Comparison of ENCODE assay signal across 21 mouse cellular contexts in the genomic region with DNA sequence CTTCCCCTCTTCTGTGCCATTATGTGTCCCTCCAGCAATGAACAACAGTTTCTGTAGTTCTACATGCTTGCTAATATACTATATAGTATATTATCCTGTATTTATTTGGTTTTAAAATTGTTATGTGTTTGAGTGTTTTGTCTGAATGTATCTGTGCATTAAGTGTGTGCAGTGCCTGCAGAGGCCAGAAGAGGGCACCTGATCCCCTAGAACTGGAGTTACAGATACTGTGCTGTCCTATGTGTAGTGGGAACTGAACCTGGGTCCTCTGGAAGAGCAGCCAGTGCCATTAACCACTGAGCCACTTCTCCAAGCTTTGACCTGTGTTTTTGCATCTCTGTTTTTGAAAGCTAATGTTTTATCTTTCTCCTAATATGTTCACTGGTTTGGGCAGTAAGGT. TPM values are rescaled to one million over a fixed set of nuclear protein-coding genes. Genes with fewer than 3 reads are reported as not detected.
DNase-seq lines count a peak whose midpoint lies in the region; ATAC-seq and TF ChIP-seq lines count a peak whose summit lies in the region.
"Had no signal": no experiment of that assay in that cellular context is flagged by ENCODE, and none has a peak within 500 bp of the region (broad histone marks: within the 10 kb centered on the region; RNA-seq: fewer than 3 reads in every experiment).

No protein-coding gene starts in this region.

- no peak overlapping the region for H3K4me3 ChIP-seq in kidney, adult 2 months (ENCODE audit: insufficient read depth, low read depth, low read length)
- H3K4me3 ChIP-seq in kidney, embryonic 14.5 days (ENCODE audit: low read length) = no peak overlapping the region
- H3K4me3 ChIP-seq in midbrain, postnatal 0 days (ENCODE audit: low read depth, low read length) = no peak overlapping the region
- H3K4me3 ChIP-seq in midbrain, embryonic 13.5 days (replicated peaks) = no peak overlapping the region
- H3K4me3 ChIP-seq in hindbrain, embryonic 16.5 days (ENCODE audit: low read length) = no peak overlapping the region
- H3K4me3 ChIP-seq: embryonic facial prominence, embryonic 13.5 days; forebrain, embryonic 13.5 days; limb, embryonic 13.5 days; neural tube, embryonic 12.5 days; stomach, embryonic 15.5 days had no signal

- no peaks in the 10 kb centered on the region for H3K36me3 ChIP-seq in kidney, adult 2 months (ENCODE audit: control insufficient read depth, insufficient read depth, low read length)
- H3K36me3 ChIP-seq in kidney, embryonic 14.5 days (ENCODE audit: control insufficient read depth, insufficient read depth, low read length) = no peaks in the 10 kb centered on the region
- H3K36me3 ChIP-seq in midbrain, postnatal 0 days (ENCODE audit: insufficient read depth, low read length) = no peaks in the 10 kb centered on the region
- H3K36me3 ChIP-seq in midbrain, embryonic 13.5 days = no peaks in the 10 kb centered on the region
- no peaks in the 10 kb centered on the region for H3K36me3 ChIP-seq in hindbrain, embryonic 16.5 days (ENCODE audit: control insufficient read depth, insufficient read depth, low read length)
- H3K36me3 ChIP-seq: embryonic facial prominence, embryonic 13.5 days; limb, embryonic 13.5 days; neural tube, embryonic 12.5 days; stomach, embryonic 15.5 days had no signal

- no peak overlapping the region for H3K9ac ChIP-seq in kidney, embryonic 14.5 days (ENCODE audit: low read depth, low read length)
- H3K9ac ChIP-seq in midbrain, postnatal 0 days (replicated peaks; ENCODE audit: low read length, poor library complexity, severe bottlenecking) = no peak overlapping the region
- no peak overlapping the region for H3K9ac ChIP-seq in midbrain, embryonic 13.5 days (replicated peaks)
- no peak overlapping the region for H3K9ac ChIP-seq in hindbrain, embryonic 16.5 days (ENCODE audit: low read depth, low read length)
- H3K9ac ChIP-seq: embryonic facial prominence, embryonic 13.5 days; forebrain, embryonic 13.5 days; limb, embryonic 13.5 days; neural tube, embryonic 12.5 days; stomach, embryonic 15.5 days had no signal

- H3K4me2 ChIP-seq in kidney, embryonic 14.5 days (replicated peaks; ENCODE audit: low read depth, low read length) = no peak overlapping the region
- H3K4me2 ChIP-seq in midbrain, postnatal 0 days (ENCODE audit: low read depth, low read length, poor library complexity, severe bottlenecking) = no peak overlapping the region
- no peak overlapping the region for H3K4me2 ChIP-seq in midbrain, embryonic 13.5 days (replicated peaks)
- H3K4me2 ChIP-seq in hindbrain, embryonic 16.5 days (ENCODE audit: low read length) = no peak overlapping the region
- H3K4me2 ChIP-seq: embryonic facial prominence, embryonic 13.5 days; forebrain, embryonic 13.5 days; heart, embryonic 11.5 days; limb, embryonic 13.5 days; neural tube, embryonic 12.5 days; stomach, embryonic 15.5 days had no signal

- no peak overlapping the region for H3K27ac ChIP-seq in kidney, adult 2 months (ENCODE audit: insufficient read depth, low read depth, low read length)
- H3K27ac ChIP-seq in kidney, embryonic 14.5 days (ENCODE audit: low read depth, low read length) = no peak overlapping the region
- no peak overlapping the region for H3K27ac ChIP-seq in midbrain, postnatal 0 days (ENCODE audit: low read depth, low read length)
- H3K27ac ChIP-seq in midbrain, embryonic 13.5 days = no peak overlapping the region
- H3K27ac ChIP-seq in hindbrain, embryonic 16.5 days (ENCODE audit: low read depth, low read length) = no peak overlapping the region
- H3K27ac ChIP-seq: embryonic facial prominence, embryonic 13.5 days; forebrain, embryonic 13.5 days; limb, embryonic 13.5 days; neural tube, embryonic 12.5 days; stomach, embryonic 15.5 days had no signal

- no peak for TF ChIP-seq POLR2A in kidney, adult 2 months (IDR thresholded peaks at IDR 0.05; ENCODE audit: low read depth, low read length)

- no peak for DNase-seq in kidney, adult 2 months
- DNase-seq in midbrain, postnatal 0 days (ENCODE audit: low spot score) = no peak
- DNase-seq in NIH3T3 (ENCODE audit: low read depth) = peak; percentile 4
- DNase-seq: cerebellum, adult 18-20 months; gastrocnemius, postnatal 14 days; heart, postnatal 36 days; kidney, postnatal 4 days; lung, postnatal 36 days; right cerebral cortex, postnatal 4 days had no signal

- H3K27me3 ChIP-seq in kidney, adult 2 months (replicated peaks; ENCODE audit: control insufficient read depth, insufficient read depth, low read length) = no peaks in the 10 kb centered on the region
- no peaks in the 10 kb centered on the region for H3K27me3 ChIP-seq in kidney, embryonic 14.5 days (ENCODE audit: control insufficient read depth, insufficient read depth, low read length)
- H3K27me3 ChIP-seq in midbrain, postnatal 0 days (ENCODE audit: insufficient read depth, low read length) = no peaks in the 10 kb centered on the region
- no peaks in the 10 kb centered on the region for H3K27me3 ChIP-seq in midbrain, embryonic 13.5 days
- no peaks in the 10 kb centered on the region for H3K27me3 ChIP-seq in hindbrain, embryonic 16.5 days (replicated peaks; ENCODE audit: control insufficient read depth, insufficient read depth, low read length)
- H3K27me3 ChIP-seq: embryonic facial prominence, embryonic 13.5 days; forebrain, embryonic 13.5 days; neural tube, embryonic 12.5 days; stomach, embryonic 15.5 days had no signal

- no peaks in the 10 kb centered on the region for H3K9me3 ChIP-seq in kidney, embryonic 14.5 days (ENCODE audit: control insufficient read depth, low read length)
- no peaks in the 10 kb centered on the region for H3K9me3 ChIP-seq in midbrain, postnatal 0 days (ENCODE audit: low read length)
- 0 out of 2 replicates have a peak, but pooled peaks cover 3% of the 10 kb centered on the region for H3K9me3 ChIP-seq in midbrain, embryonic 13.5 days
- no peaks in the 10 kb centered on the region for H3K9me3 ChIP-seq in hindbrain, embryonic 16.5 days (ENCODE audit: control insufficient read depth, low read length)
- H3K9me3 ChIP-seq: forebrain, embryonic 13.5 days; limb, embryonic 13.5 days; neural tube, embryonic 12.5 days; stomach, embryonic 15.5 days had no signal

- TF ChIP-seq CTCF in kidney, adult 2 months (conservative IDR thresholded peaks at IDR 0.05; ENCODE audit: insufficient read depth, insufficient read length, low read depth, low read length) = 0 out of 2 replicates have a peak, but pooled peaks have one; percentile 17
- TF ChIP-seq CTCF in midbrain, postnatal 0 days (IDR thresholded peaks at IDR 0.05) = peak; percentile 43

- no peaks in the 10 kb centered on the region for H3K4me1 ChIP-seq in kidney, adult 2 months (ENCODE audit: control insufficient read depth, insufficient read depth, low read length)
- H3K4me1 ChIP-seq in kidney, embryonic 14.5 days (ENCODE audit: control insufficient read depth, insufficient read depth, low read length) = 0 out of 2 replicates have a peak, but pooled peaks cover 6% of the 10 kb centered on the region
- H3K4me1 ChIP-seq in midbrain, postnatal 0 days (ENCODE audit: insufficient read depth, low read length) = no peaks in the 10 kb centered on the region
- H3K4me1 ChIP-seq in midbrain, embryonic 13.5 days (replicated peaks) = no peaks in the 10 kb centered on the region
- no peaks in the 10 kb centered on the region for H3K4me1 ChIP-seq in hindbrain, embryonic 16.5 days (ENCODE audit: control insufficient read depth, insufficient read depth, low read depth, low read length)
- H3K4me1 ChIP-seq: embryonic facial prominence, embryonic 13.5 days; forebrain, embryonic 13.5 days; limb, embryonic 13.5 days; neural tube, embryonic 12.5 days; stomach, embryonic 15.5 days had no signal

- ATAC-seq in kidney, embryonic 14.5 days (ENCODE audit: low FRiP score, low TSS enrichment) = no peak
- ATAC-seq in midbrain, postnatal 0 days (ENCODE audit: low FRiP score) = no peak
- no peak for ATAC-seq in midbrain, embryonic 13.5 days
- ATAC-seq in megakaryocyte-erythroid progenitor cell, adult 5-6 weeks (replicated peaks; ENCODE audit: low FRiP score, low TSS enrichment, poor library complexity, severe bottlenecking) = no peak
- no peak for ATAC-seq in hindbrain, embryonic 16.5 days
- ATAC-seq: forebrain, embryonic 13.5 days; intestine, embryonic 16.5 days; midbrain, embryonic 16.5 days had no signal

RNA-seq across cellular contexts. Expression of a gene that starts 46.3 kb away (rescaled TPM):
- polyA plus RNA-seq in kidney, adult 2 months (2012; rRNA removed) = 1.3 and 1.4 TPM in 2 replicates
- polyA plus RNA-seq in kidney, embryonic 14.5 days (2014; fragmentation: Nextera tagmentation; extraction: Ambion mirVana) = 0.41 and 0.53 TPM in 2 replicates
- total RNA-seq in midbrain, postnatal 0 days (2014; rRNA removed) = 2.4 and 4.6 TPM in 2 replicates
- 3.1 and 3.7 TPM in 2 replicates for polyA plus RNA-seq in midbrain, postnatal 0 days (2015; fragmentation: Nextera tagmentation; extraction: Ambion mirVana)
- 0.19 and 0.51 TPM in 2 replicates for polyA plus RNA-seq in midbrain, embryonic 13.5 days (2015; fragmentation: Nextera tagmentation; extraction: Ambion mirVana)
- 26.2 and 42.0 TPM in 2 replicates for total RNA-seq in megakaryocyte-erythroid progenitor cell, adult 5-6 weeks (2014; fragmentation: Nextera tagmentation)
- total RNA-seq in megakaryocyte-erythroid progenitor cell, adult 5-6 weeks (2017) = 27.4 and 29.7 TPM in 2 replicates
- polyA plus RNA-seq in hindbrain, embryonic 16.5 days (2015; fragmentation: Nextera tagmentation; extraction: Ambion mirVana) = 1.9 and 2.9 TPM in 2 replicates
